Mouse (Mus musculus) MEL (cell line): ENCODE data around the gene Rgma. TPM values are rescaled to one million over a fixed set of nuclear protein-coding genes. Genes with fewer than 3 reads are reported as not detected.

ENCODE experiments used
- DNase-seq: peaks from one replicate; pipeline ENCODE4 v3.0.0; 2011; ENCODE audit warnings: low read depth, low spot score
- H3K27ac ChIP-seq: 2 replicates; pipeline ENCODE4 v1.5.1; 2012; ENCODE audit warnings: low read depth, mild to moderate bottlenecking, control low read depth, low read length, moderate library complexity; ENCODE audit not compliant: control insufficient read depth
- H3K27me3 ChIP-seq, 2 experiments: fragments of 150-350 bp in 1 of 2; sonication (generic) in 1 of 2; 2 replicates each; pipeline ENCODE4 v1.6.1; 2012; ENCODE audit warnings: low read length in 2 of 2, mild to moderate bottlenecking in 2 of 2, improper control_type of control experiment in 1 of 2, moderate library complexity in 1 of 2; ENCODE audit not compliant: insufficient read depth in 2 of 2, control insufficient read depth in 1 of 2
- H3K36me3 ChIP-seq, 2 experiments: 2 replicates each; pipeline ENCODE4 v1.6.1; 2012 to 2014; ENCODE audit warnings: low read length in 2 of 2, improper control_type of control experiment in 1 of 2, inconsistent platforms in 1 of 2, mild to moderate bottlenecking in 1 of 2; ENCODE audit not compliant: insufficient read depth in 2 of 2, control insufficient read depth in 1 of 2
- H3K4me1 ChIP-seq, 2 experiments: fragments of 150-350 bp in 1 of 2; sonication (generic) in 1 of 2; 2 replicates each; pipeline ENCODE4 v1.6.1; 2012; ENCODE audit warnings: low read length in 2 of 2, improper control_type of control experiment in 1 of 2, mild to moderate bottlenecking in 1 of 2; ENCODE audit not compliant: insufficient read depth in 2 of 2, control insufficient read depth in 1 of 2
- H3K4me3 ChIP-seq, 2 experiments: fragments of 150-350 bp in 1 of 2; sonication (generic) in 1 of 2; 2 replicates each; pipeline ENCODE4 v1.5.1; 2012; ENCODE audit warnings: low read depth in 2 of 2, low read length in 2 of 2, mild to moderate bottlenecking in 2 of 2, moderate library complexity in 2 of 2, control low read depth in 1 of 2, improper control_type of control experiment in 1 of 2; ENCODE audit not compliant: control insufficient read depth in 1 of 2, insufficient read depth in 1 of 2
- H3K79me2 ChIP-seq: 2 replicates; pipeline ENCODE4 v1.6.1; 2012; ENCODE audit warnings: mild to moderate bottlenecking, low read length, moderate library complexity; ENCODE audit not compliant: control insufficient read depth, poor library complexity, insufficient read depth
- H3K9ac ChIP-seq: 2 replicates; pipeline ENCODE4 v1.6.1; 2012; ENCODE audit warnings: low read depth, mild to moderate bottlenecking, control low read depth, low read length, moderate library complexity; ENCODE audit not compliant: control insufficient read depth, poor library complexity, severe bottlenecking
- H3K9me3 ChIP-seq: fragments of 150-350 bp; sonication (generic); replicated peaks from 2 replicates; pipeline ENCODE4 v1.6.1; 2012; ENCODE audit warnings: mild to moderate bottlenecking, low read length, improper control_type of control experiment, moderate library complexity; ENCODE audit not compliant: insufficient read depth
- E2F4 ChIP-seq: IDR thresholded peaks from 2 replicates; pipeline ENCODE4 v1.6.1; 2011; ENCODE audit warnings: low read depth, low read length, improper control_type of control experiment, borderline replicate concordance
- EP300 ChIP-seq, 2 experiments: IDR thresholded peaks; 2 replicates each; pipeline ENCODE4 v1.6.1; 2011; ENCODE audit warnings: improper control_type of control experiment in 2 of 2, low read length in 2 of 2, low read depth in 1 of 2, mild to moderate bottlenecking in 1 of 2
- GABPA ChIP-seq: IDR thresholded peaks from 2 replicates; pipeline ENCODE4 v1.6.1; 2012; ENCODE audit warnings: low read depth, mild to moderate bottlenecking, inconsistent platforms, low read length, improper control_type of control experiment, moderate library complexity
- HCFC1 ChIP-seq: IDR thresholded peaks from 2 replicates; pipeline ENCODE4 v1.6.1; 2012; ENCODE audit warnings: low read depth, mild to moderate bottlenecking, inconsistent platforms, low read length, improper control_type of control experiment, moderate library complexity
- MAFK ChIP-seq: IDR thresholded peaks from 2 replicates; pipeline ENCODE4 v1.6.1; 2011; ENCODE audit warnings: low read depth, mild to moderate bottlenecking, low read length, improper control_type of control experiment, borderline replicate concordance
- MAZ ChIP-seq: IDR thresholded peaks from 2 replicates; pipeline ENCODE4 v1.6.1; 2012; ENCODE audit warnings: low read depth, mild to moderate bottlenecking, inconsistent platforms, low read length, improper control_type of control experiment
- MEF2A ChIP-seq: IDR thresholded peaks from 2 replicates; pipeline ENCODE4 v1.6.1; 2014; ENCODE audit warnings: low read depth, mild to moderate bottlenecking, inconsistent platforms, low read length, improper control_type of control experiment; ENCODE audit not compliant: poor library complexity, insufficient replicate concordance, severe bottlenecking; ENCODE audit errors: extremely low read depth
- NELFE ChIP-seq: IDR thresholded peaks from 2 replicates; pipeline ENCODE4 v1.6.1; 2011; ENCODE audit warnings: low read depth, low read length, improper control_type of control experiment
- NRF1 ChIP-seq: IDR thresholded peaks from 2 replicates; pipeline ENCODE4 v1.6.1; 2014; ENCODE audit warnings: low read depth, mild to moderate bottlenecking, inconsistent platforms, low read length, improper control_type of control experiment, moderate library complexity; ENCODE audit not compliant: poor library complexity, insufficient read depth, severe bottlenecking
- POLR2AphosphoS2 ChIP-seq: IDR thresholded peaks from 2 replicates; pipeline ENCODE4 v1.6.1; 2011; ENCODE audit warnings: low read length, improper control_type of control experiment
- POLR2AphosphoS5 ChIP-seq: IDR thresholded peaks from 2 replicates; pipeline ENCODE4 v1.6.1; 2012; ENCODE audit warnings: low read depth, borderline replicate concordance, mild to moderate bottlenecking, inconsistent platforms, low read length, moderate library complexity, mixed read lengths
- SIN3A ChIP-seq: IDR thresholded peaks from 2 replicates; pipeline ENCODE4 v1.6.1; 2012; ENCODE audit warnings: low read length, improper control_type of control experiment, inconsistent platforms
- TBP ChIP-seq: IDR thresholded peaks from 2 replicates; pipeline ENCODE4 v1.8.0; 2011; ENCODE audit warnings: low read depth, low read length, improper control_type of control experiment
- TCF12 ChIP-seq: IDR thresholded peaks from 2 replicates; pipeline ENCODE4 v1.6.1; 2014; ENCODE audit warnings: low read depth, mild to moderate bottlenecking, inconsistent platforms, low read length, improper control_type of control experiment, moderate library complexity
- USF1 ChIP-seq: IDR thresholded peaks from 2 replicates; pipeline ENCODE4 v1.6.1; 2014; ENCODE audit warnings: low read depth, mild to moderate bottlenecking, inconsistent platforms, low read length, improper control_type of control experiment, moderate library complexity
- ZC3H11A ChIP-seq: IDR thresholded peaks from 2 replicates; pipeline ENCODE4 v1.6.1; 2012; ENCODE audit warnings: low read depth, mild to moderate bottlenecking, inconsistent platforms, low read length, improper control_type of control experiment
- polyA plus RNA-seq, 2 experiments: library from polyadenylated mRNA; stranded (reverse) in 1 of 2; unstranded in 1 of 2; fragments of >175 nt in 1 of 2; fragments of >200 nt in 1 of 2; gene quantifications; 2 replicates each; pipeline versions ENCODE4 v1.2.1 to v1.2.4; 2012; ENCODE audit warnings: low replicate concordance in 2 of 2, low read depth in 1 of 2; ENCODE audit not compliant: insufficient read length in 2 of 2, insufficient read depth in 1 of 2, missing spikeins in 1 of 2
- total RNA-seq: library from RNA; depleted of rRNA; stranded (reverse); fragments of 300-350 nt; gene quantifications from 2 replicates; pipeline ENCODE4 v1.2.3, GENCODE M21; 2012

Rgma gene
- total and polyA plus RNA-seq, 3 experiments = not detected

- Histone ChIP-seq H3K4me3 (no peak overlapping the region), H3K27ac (no peak overlapping the region), H3K4me1 (no peaks in the 10 kb centered on the region; a peak in 1 of 4 replicates), H3K36me3 (no peaks in the 10 kb centered on the region), H3K9me3 (no peaks in the 10 kb centered on the region), H3K27me3 (no peaks in the 10 kb centered on the region), H3K9ac (no peak overlapping the region), H3K79me2 (no peaks in the 10 kb centered on the region)
- no peak for DNase-seq
- TF ChIP-seq EP300 (IDR thresholded peaks at IDR 0.05; ENCODE audit: low read depth in 1 of 2, low read length in 2 of 2) (no peak), ZC3H11A (no peak), USF1 (no peak), MAFK (no peak)
These were observed 26.7 kb upstream of the Rgma start for GRCm38 (mm10) chr7:73348585-73349124.

- no peaks in the 10 kb centered on the region for H3K9me3 ChIP-seq
- no peak overlapping the region for H3K4me3 ChIP-seq
- no peak overlapping the region for H3K9ac ChIP-seq
- TF ChIP-seq EP300 (IDR thresholded peaks at IDR 0.05; ENCODE audit: low read depth in 1 of 2, low read length in 2 of 2) (no peak), POLR2AphosphoS5 (no peak), NELFE (no peak), POLR2AphosphoS2 (no peak), TCF12 (no peak), MAFK (no peak), E2F4 (no peak), HCFC1 (no peak), TBP (no peak), GABPA (no peak), SIN3A (no peak), MAZ (no peak), MEF2A (no peak), NRF1 (no peak)
- DNase-seq = no peak
- no peaks in the 10 kb centered on the region for H3K27me3 ChIP-seq
- H3K36me3 ChIP-seq = no peaks in the 10 kb centered on the region
- H3K27ac ChIP-seq = no peak overlapping the region
- no peaks in the 10 kb centered on the region; a peak in 1 of 4 replicates for H3K4me1 ChIP-seq
- no peaks in the 10 kb centered on the region for H3K79me2 ChIP-seq
These were observed 26.2 kb upstream of the Rgma start for GRCm38 (mm10) chr7:73349158-73349557.
